Mouse (Mus musculus) intestine, embryonic 14.5 days (tissue): Measurements from ENCODE around the gene Gga1. TPM values are rescaled to one million over a fixed set of nuclear protein-coding genes. Genes with fewer than 3 reads are reported as not detected.

Source experiments
- ATAC-seq: fragments of 200-750 bp; cut with Nextera tagmentation; replicated peaks from 2 replicates; pipeline ENCODE4 v1.8.0; 2017; ENCODE audit warnings: low read depth, moderate number of reproducible peaks, moderate TSS enrichment, moderate library complexity; ENCODE audit not compliant: low FRiP score, low TSS enrichment
- DNase-seq: peaks from one replicate; pipeline ENCODE4 v3.0.0-alpha.2; 2018; ENCODE audit warnings: low spot score
- H3K27ac ChIP-seq: fragments of 300-500 bp; sonication (generic); 2 replicates; pipeline ENCODE4 v1.5.1; 2014; ENCODE audit warnings: low read depth, mild to moderate bottlenecking, control low read depth
- H3K27me3 ChIP-seq: fragments of 300-500 bp; sonication (generic); replicated peaks from 2 replicates; pipeline ENCODE4 v1.6.1; 2014; ENCODE audit warnings: low read length, control low read depth; ENCODE audit not compliant: control insufficient read depth, insufficient read depth
- H3K36me3 ChIP-seq: fragments of 300-500 bp; sonication (generic); 2 replicates; pipeline ENCODE4 v1.6.1; 2014; ENCODE audit warnings: low read length, control low read depth; ENCODE audit not compliant: control insufficient read depth, insufficient read depth
- H3K4me1 ChIP-seq: fragments of 300-500 bp; sonication (generic); replicated peaks from 2 replicates; pipeline ENCODE4 v1.6.1; 2014; ENCODE audit warnings: low read length, control low read depth, mixed read lengths; ENCODE audit not compliant: control insufficient read depth, insufficient read depth
- H3K4me2 ChIP-seq: fragments of 300-500 bp; sonication (generic); 2 replicates; pipeline ENCODE4 v1.6.1; 2014; ENCODE audit warnings: low read length
- H3K4me3 ChIP-seq: fragments of 300-500 bp; sonication (generic); 2 replicates; pipeline ENCODE4 v1.5.1; 2014; ENCODE audit warnings: low read depth, low read length, control low read depth, mixed read lengths
- H3K9ac ChIP-seq: fragments of 300-500 bp; sonication (generic); 2 replicates; pipeline ENCODE4 v1.6.1; 2014; ENCODE audit warnings: mild to moderate bottlenecking, low read length
- H3K9me3 ChIP-seq: fragments of 300-500 bp; sonication (generic); 2 replicates; pipeline ENCODE4 v1.6.1; 2016; ENCODE audit warnings: low read length, control low read depth; ENCODE audit not compliant: control insufficient read depth
- WGBS: fragments of 180-500 bp; shearing (Covaris S2); extraction: QIAGEN DNeasy Blood & Tissue Kit; methylation state at CpG from one replicate; pipeline ENCODE4 v1.1.7; 2014; 5-methylcytosine and 5-hydroxymethylcytosine counted together
- polyA plus RNA-seq: library from polyadenylated mRNA; unstranded; fragments of >200 nt; fragmentation: Nextera tagmentation; extraction: Ambion mirVana; gene quantifications from 2 replicates; pipeline ENCODE4 v1.2.1, GENCODE M21; 2014

Gga1 gene
- polyA plus RNA-seq, 1 experiment from 2014 or later = 44.4 TPM

- Histone ChIP-seq H3K4me1 (peaks cover 23% of the 10 kb centered on the region), H3K4me2 (peak overlapping the region; percentile 92), H3K27ac (peak overlapping the region; percentile 94), H3K36me3 (peaks cover 16% of the 10 kb centered on the region), H3K9ac (peak overlapping the region; percentile 61), H3K9me3 (no peaks in the 10 kb centered on the region), H3K4me3 (peak overlapping the region; percentile 64), H3K27me3 (no peaks in the 10 kb centered on the region)
- DNase-seq (peak; percentile 64), ATAC-seq (no peak)
- WGBS = 16% methylated on average over 15 of the region's 15 CpGs
Measured at GRCm38 (mm10) chr15:78927021-78927787, 50.2 kb downstream of the Gga1 start.

GRCm38 (mm10) chr15:78927788-78928457 lies 50.9 kb downstream of the Gga1 start:
- peaks cover 23% of the 10 kb centered on the region for H3K4me1 ChIP-seq
- peak overlapping the region; percentile 61 for H3K9ac ChIP-seq
- whole genome bisulfite sequencing = under 1% methylated on average over 35 of the region's 35 CpGs
- peak overlapping the region; percentile 64 for H3K4me3 ChIP-seq
- H3K4me2 ChIP-seq = peak overlapping the region; percentile 92
- ATAC-seq (peak; percentile 59), DNase-seq (peak; percentile 88)
- H3K9me3 ChIP-seq = no peaks in the 10 kb centered on the region
- H3K27ac ChIP-seq = peak overlapping the region; percentile 94
- H3K36me3 ChIP-seq = peaks cover 16% of the 10 kb centered on the region
- H3K27me3 ChIP-seq = no peaks in the 10 kb centered on the region

GRCm38 (mm10) chr15:78928539-78928938 lies 51.5 kb downstream of the Gga1 start:
- H3K27ac ChIP-seq = peak overlapping the region; percentile 94; the same call in 1 of the 2 replicates
- H3K9me3 ChIP-seq = no peaks in the 10 kb centered on the region
- peak overlapping the region; percentile 61; the same call in 1 of the 2 replicates for H3K9ac ChIP-seq
- peak overlapping the region; percentile 64 for H3K4me3 ChIP-seq
- H3K27me3 ChIP-seq = no peaks in the 10 kb centered on the region
- H3K4me1 ChIP-seq = peaks cover 23% of the 10 kb centered on the region
- peaks cover 16% of the 10 kb centered on the region for H3K36me3 ChIP-seq
- WGBS = 44% methylated on average over 8 of the region's 8 CpGs
- DNase-seq (no peak), ATAC-seq (peak; percentile 5; the same call in 1 of the 2 replicates)
- peak overlapping the region; percentile 92 for H3K4me2 ChIP-seq

- no peak for ATAC-seq
- Histone ChIP-seq H3K36me3 (peaks cover 16% of the 10 kb centered on the region), H3K4me1 (peaks cover 20% of the 10 kb centered on the region), H3K27ac (no peak overlapping the region), H3K4me3 (no peak overlapping the region), H3K9me3 (no peaks in the 10 kb centered on the region), H3K27me3 (no peaks in the 10 kb centered on the region), H3K9ac (no peak overlapping the region), H3K4me2 (no peak overlapping the region)
- DNase-seq = no peak
- 94% methylated on average over 6 of the region's 6 CpGs for WGBS
Measured at GRCm38 (mm10) chr15:78930192-78930706, 53.3 kb downstream of the Gga1 start.

GRCm38 (mm10) chr15:78930801-78931426 lies 53.9 kb downstream of the Gga1 start:
- Histone ChIP-seq H3K9ac (no peak overlapping the region), H3K4me3 (no peak overlapping the region), H3K9me3 (no peaks in the 10 kb centered on the region), H3K4me2 (no peak overlapping the region), H3K36me3 (peaks cover 16% of the 10 kb centered on the region), H3K27me3 (no peaks in the 10 kb centered on the region), H3K4me1 (peaks cover 18% of the 10 kb centered on the region), H3K27ac (no peak overlapping the region)
- WGBS = 87% methylated on average over 7 of the region's 7 CpGs
- DNase-seq (no peak), ATAC-seq (no peak)

GRCm38 (mm10) chr15:78931577-78931976 lies 54.6 kb downstream of the Gga1 start:
- peaks cover 16% of the 10 kb centered on the region for H3K36me3 ChIP-seq
- H3K9me3 ChIP-seq = no peaks in the 10 kb centered on the region
- no peak overlapping the region for H3K9ac ChIP-seq
- WGBS = 23% methylated on average over 3 of the region's 3 CpGs
- H3K4me2 ChIP-seq = no peak overlapping the region
- DNase-seq (peak; percentile 57), ATAC-seq (no peak)
- no peaks in the 10 kb centered on the region for H3K27me3 ChIP-seq
- H3K27ac ChIP-seq = no peak overlapping the region
- H3K4me1 ChIP-seq = peaks cover 15% of the 10 kb centered on the region
- no peak overlapping the region for H3K4me3 ChIP-seq

GRCm38 (mm10) chr15:78934784-78935320 lies 57.9 kb downstream of the Gga1 start, which contains the start of gene Nol12:
TSS of gene Nol12 (plus strand) at chr15:78934933.
- peak; percentile 94 for DNase-seq
- Histone ChIP-seq H3K27ac (peak within 1 kb of the TSS; percentile 82), H3K36me3 (peaks cover 34% of the 10 kb centered on the region), H3K4me1 (peaks cover 11% of the 10 kb centered on the region), H3K9ac (peak within 1 kb of the TSS; percentile 67), H3K27me3 (no peaks in the 10 kb centered on the region), H3K9me3 (no peaks in the 10 kb centered on the region), H3K4me2 (peak within 1 kb of the TSS; percentile 64), H3K4me3 (peak within 1 kb of the TSS; percentile 94)
- WGBS = under 1% methylated on average over 42 of the region's 42 CpGs
- ATAC-seq = peak; percentile 81

GRCm38 (mm10) chr15:78936403-78936802 lies 59.4 kb downstream of the Gga1 start:
- Histone ChIP-seq H3K4me1 (peaks cover 9% of the 10 kb centered on the region), H3K36me3 (peaks cover 41% of the 10 kb centered on the region), H3K9me3 (no peaks in the 10 kb centered on the region), H3K9ac (no peak overlapping the region), H3K27ac (no peak overlapping the region), H3K27me3 (no peaks in the 10 kb centered on the region), H3K4me3 (no peak overlapping the region), H3K4me2 (no peak overlapping the region)
- 92% methylated on average over 12 of the region's 12 CpGs for WGBS
- no peak for DNase-seq
- ATAC-seq = no peak
